ENCODE assay signal across 10 mouse cellular contexts in genomic region chr4:45403499-45403878, GRCm38 (mm10). TPM values are rescaled to one million over a fixed set of nuclear protein-coding genes. Genes with fewer than 3 reads are reported as not detected.
DNase-seq lines count a peak whose midpoint lies in the region; ATAC-seq and TF ChIP-seq lines count a peak whose summit lies in the region.
"Had no signal": no experiment of that assay in that cellular context is flagged by ENCODE, and none has a peak within 500 bp of the region (broad histone marks: within the 10 kb centered on the region; RNA-seq: fewer than 3 reads in every experiment).

No protein-coding gene starts in this region.

- H3K9me3 ChIP-seq in heart, embryonic 15.5 days (replicated peaks): no peaks in the 10 kb centered on the region
- H3K9me3 ChIP-seq in liver, embryonic 14.5 days (ENCODE audit: control insufficient read depth, low read length): no peaks in the 10 kb centered on the region
- H3K9me3 ChIP-seq in kidney, embryonic 15.5 days (replicated peaks): no peaks in the 10 kb centered on the region
- no peaks in the 10 kb centered on the region for H3K9me3 ChIP-seq in forebrain, embryonic 16.5 days (ENCODE audit: control insufficient read depth, low read length)
- no peaks in the 10 kb centered on the region for H3K9me3 ChIP-seq in kidney, embryonic 14.5 days (ENCODE audit: control insufficient read depth, low read length)
- H3K9me3 ChIP-seq: midbrain, embryonic 10.5 days had no signal

- no peak overlapping the region for H3K4me3 ChIP-seq in heart, embryonic 15.5 days
- H3K4me3 ChIP-seq in liver, embryonic 14.5 days (ENCODE audit: insufficient read depth in 1 of 2, low read depth in 2 of 2, low read length in 2 of 2): peak overlapping the region; percentile 38 to 46
- no peak overlapping the region for H3K4me3 ChIP-seq in kidney, embryonic 15.5 days (replicated peaks)
- H3K4me3 ChIP-seq in forebrain, embryonic 16.5 days (replicated peaks; ENCODE audit: low read length): no peak overlapping the region
- H3K4me3 ChIP-seq in kidney, embryonic 14.5 days (ENCODE audit: low read length): no peak overlapping the region
- H3K4me3 ChIP-seq: gastrocnemius, adult 2 months; midbrain, embryonic 10.5 days had no signal

- no peak for DNase-seq in heart, postnatal 4 days
- DNase-seq in CD4-positive helper T cell, adult 2 months (ENCODE audit: low read depth, low spot score): peak; percentile 42
- no peak for DNase-seq in liver, embryonic 14.5 days (ENCODE audit: low read depth in 3 of 3, low spot score in 3 of 3)

- no peak for ATAC-seq in heart, embryonic 15.5 days (replicated peaks; ENCODE audit: insufficient number of reproducible peaks, insufficient read depth, low FRiP score, low read depth)
- peak; percentile 21 for ATAC-seq in erythroblast, adult 5-6 weeks (replicated peaks; ENCODE audit: low FRiP score, poor library complexity, severe bottlenecking)
- ATAC-seq in liver, embryonic 14.5 days (ENCODE audit: insufficient read depth): no peak
- ATAC-seq in kidney, embryonic 15.5 days (replicated peaks; ENCODE audit: low FRiP score): no peak
- no peak for ATAC-seq in forebrain, embryonic 16.5 days
- ATAC-seq in kidney, embryonic 14.5 days (ENCODE audit: low FRiP score, low TSS enrichment): no peak

- no peaks in the 10 kb centered on the region for H3K27me3 ChIP-seq in heart, embryonic 15.5 days
- H3K27me3 ChIP-seq in liver, embryonic 14.5 days (ENCODE audit: control insufficient read depth, insufficient read depth, low read length): no peaks in the 10 kb centered on the region
- H3K27me3 ChIP-seq in kidney, embryonic 15.5 days: no peaks in the 10 kb centered on the region
- H3K27me3 ChIP-seq in forebrain, embryonic 16.5 days (replicated peaks; ENCODE audit: control insufficient read depth, insufficient read depth, low read length): no peaks in the 10 kb centered on the region
- no peaks in the 10 kb centered on the region for H3K27me3 ChIP-seq in kidney, embryonic 14.5 days (ENCODE audit: control insufficient read depth, insufficient read depth, low read length)

- no peak overlapping the region for H3K9ac ChIP-seq in heart, embryonic 15.5 days
- H3K9ac ChIP-seq in liver, embryonic 14.5 days (replicated peaks): peak overlapping the region; percentile 61
- no peak overlapping the region for H3K9ac ChIP-seq in kidney, embryonic 15.5 days
- no peak overlapping the region for H3K9ac ChIP-seq in forebrain, embryonic 16.5 days (replicated peaks; ENCODE audit: low read depth, low read length)
- H3K9ac ChIP-seq in kidney, embryonic 14.5 days (ENCODE audit: low read depth, low read length): no peak overlapping the region

- 48% methylated on average over 7 of the region's 7 CpGs for WGBS in heart, embryonic 15.5 days
- WGBS in liver, embryonic 14.5 days (ENCODE audit: insufficient replicate concordance): 35% methylated on average over 7 of the region's 7 CpGs
- 89% methylated on average over 7 of the region's 7 CpGs for WGBS in kidney, embryonic 15.5 days
- WGBS in forebrain, embryonic 16.5 days: 96% methylated on average over 7 of the region's 7 CpGs
- WGBS in kidney, embryonic 14.5 days: 91% methylated on average over 7 of the region's 7 CpGs

- peak overlapping the region; percentile 24 for H3K27ac ChIP-seq in heart, embryonic 15.5 days
- peak overlapping the region; percentile 94 for H3K27ac ChIP-seq in liver, embryonic 14.5 days
- H3K27ac ChIP-seq in kidney, embryonic 15.5 days: no peak overlapping the region
- no peak overlapping the region for H3K27ac ChIP-seq in forebrain, embryonic 16.5 days (ENCODE audit: low read length)
- no peak overlapping the region for H3K27ac ChIP-seq in kidney, embryonic 14.5 days (ENCODE audit: low read depth, low read length)
- H3K27ac ChIP-seq: midbrain, embryonic 10.5 days had no signal

- peaks cover 41% of the 10 kb centered on the region for H3K4me1 ChIP-seq in heart, embryonic 15.5 days (replicated peaks)
- H3K4me1 ChIP-seq in liver, embryonic 14.5 days (replicated peaks; ENCODE audit: control insufficient read depth in 2 of 2, insufficient read depth in 2 of 2, low read length in 1 of 2): peaks cover 33 to 43% of the 10 kb centered on the region in 2 experiments
- H3K4me1 ChIP-seq in kidney, embryonic 15.5 days: peaks cover 26% of the 10 kb centered on the region
- peaks cover 24% of the 10 kb centered on the region for H3K4me1 ChIP-seq in forebrain, embryonic 16.5 days (replicated peaks; ENCODE audit: control insufficient read depth, insufficient read depth, low read length)
- peaks cover 10% of the 10 kb centered on the region; the same call in 1 of the 2 replicates for H3K4me1 ChIP-seq in kidney, embryonic 14.5 days (ENCODE audit: control insufficient read depth, insufficient read depth, low read length)

- TF ChIP-seq EP300 in liver, embryonic 14.5 days (IDR thresholded peaks at IDR 0.05; ENCODE audit: low read depth): no peak

- H3K4me2 ChIP-seq in heart, embryonic 15.5 days: no peak overlapping the region
- peak overlapping the region; percentile 74 for H3K4me2 ChIP-seq in liver, embryonic 14.5 days (ENCODE audit: low read depth)
- H3K4me2 ChIP-seq in kidney, embryonic 15.5 days: no peak overlapping the region
- H3K4me2 ChIP-seq in forebrain, embryonic 16.5 days (ENCODE audit: low read length): no peak overlapping the region
- no peak overlapping the region for H3K4me2 ChIP-seq in kidney, embryonic 14.5 days (replicated peaks; ENCODE audit: low read depth, low read length)

- no peak for TF ChIP-seq CTCF in liver, embryonic 14.5 days (IDR thresholded peaks at IDR 0.05; ENCODE audit: low read depth)

- peaks cover 44% of the 10 kb centered on the region for H3K36me3 ChIP-seq in heart, embryonic 15.5 days
- peaks cover 67% of the 10 kb centered on the region for H3K36me3 ChIP-seq in liver, embryonic 14.5 days (replicated peaks; ENCODE audit: control insufficient read depth, insufficient read depth, low read depth)
- H3K36me3 ChIP-seq in kidney, embryonic 15.5 days: peaks cover 59% of the 10 kb centered on the region
- peaks cover 28% of the 10 kb centered on the region for H3K36me3 ChIP-seq in forebrain, embryonic 16.5 days (ENCODE audit: control insufficient read depth, insufficient read depth)
- H3K36me3 ChIP-seq in kidney, embryonic 14.5 days (ENCODE audit: control insufficient read depth, insufficient read depth, low read length): peaks cover 58% of the 10 kb centered on the region

RNA-seq across cellular contexts. Expression of gene Slc25a51, which starts 5.1 kb away (rescaled TPM):
- 71.7 and 74.2 TPM in 2 replicates for polyA plus RNA-seq in heart, embryonic 15.5 days (2015; fragmentation: Nextera tagmentation; extraction: Ambion mirVana)
- 100 to 1,000 TPM; 120 to 124 TPM for total RNA-seq in heart, postnatal 4 days (2021)
- total RNA-seq in erythroblast, adult 5-6 weeks (2015; ENCODE audit: low replicate concordance): 875 and 932 TPM in 2 replicates
- 975 and 1,016 TPM in 2 replicates for total RNA-seq in erythroblast, adult 5-6 weeks (2017; ENCODE audit: low replicate concordance)
- 54.1 and 65.5 TPM in 2 replicates for polyA plus RNA-seq in liver, embryonic 14.5 days (2012; rRNA removed)
- 53.4 and 58.3 TPM in 2 replicates for polyA plus RNA-seq in liver, embryonic 14.5 days (2014; fragmentation: Nextera tagmentation; extraction: Ambion mirVana)
- 79.0 and 81.0 TPM in 2 replicates for polyA plus RNA-seq in kidney, embryonic 15.5 days (2015; fragmentation: Nextera tagmentation; extraction: Ambion mirVana)
- polyA plus RNA-seq in forebrain, embryonic 16.5 days (2015; fragmentation: Nextera tagmentation; extraction: Ambion mirVana): 84.5 and 84.7 TPM in 2 replicates
- 52.4 and 71.6 TPM in 2 replicates for polyA plus RNA-seq in kidney, embryonic 14.5 days (2014; fragmentation: Nextera tagmentation; extraction: Ambion mirVana)

Comparison
In these comparisons a context has a peak if more than half of its experiments do, and no peak if none do; other contexts are left out.
1. H3K27ac ChIP-seq: peak in heart, embryonic 15.5 days (single experiment) and liver, embryonic 14.5 days (single experiment); none in kidney, embryonic 15.5 days (single experiment), forebrain, embryonic 16.5 days (single experiment) and kidney, embryonic 14.5 days (single experiment).
2. H3K4me3 ChIP-seq: peak in liver, embryonic 14.5 days (2 of 2); none in heart, embryonic 15.5 days (single experiment), kidney, embryonic 15.5 days (single experiment), forebrain, embryonic 16.5 days (single experiment) and kidney, embryonic 14.5 days (single experiment).